Mouse (Mus musculus) hindbrain, embryonic 15.5 days (tissue): ENCODE measurements around the gene Fermt3. TPM values are rescaled to one million over a fixed set of nuclear protein-coding genes. Genes with fewer than 3 reads are reported as not detected.

Experiments used
- ATAC-seq: fragments of 200-750 bp; cut with Nextera tagmentation; 2 replicates; pipeline ENCODE4 v1.8.0; 2017; ENCODE audit warnings: low read depth, moderate number of reproducible peaks, moderate TSS enrichment; ENCODE audit not compliant: low FRiP score
- H3K27ac ChIP-seq: fragments of 300-500 bp; sonication (generic); replicated peaks from 2 replicates; pipeline ENCODE4 v1.5.1; 2015; ENCODE audit warnings: mild to moderate bottlenecking, inconsistent platforms
- H3K27me3 ChIP-seq: fragments of 300-500 bp; sonication (generic); 2 replicates; pipeline ENCODE4 v1.6.1; 2015; ENCODE audit warnings: control low read depth, inconsistent platforms
- H3K36me3 ChIP-seq: fragments of 300-500 bp; sonication (generic); 2 replicates; pipeline ENCODE4 v1.6.1; 2015; ENCODE audit warnings: control low read depth, inconsistent platforms
- H3K4me1 ChIP-seq: fragments of 300-500 bp; sonication (generic); replicated peaks from 2 replicates; pipeline ENCODE4 v1.6.1; 2015; ENCODE audit warnings: control low read depth, inconsistent platforms
- H3K4me2 ChIP-seq: fragments of 300-500 bp; sonication (generic); 2 replicates; pipeline ENCODE4 v1.6.1; 2015; ENCODE audit warnings: moderate library complexity, mild to moderate bottlenecking, inconsistent platforms
- H3K4me3 ChIP-seq: fragments of 300-500 bp; sonication (generic); 2 replicates; pipeline ENCODE4 v1.5.1; 2015; ENCODE audit warnings: mild to moderate bottlenecking, inconsistent platforms
- H3K9ac ChIP-seq: fragments of 300-500 bp; sonication (generic); 2 replicates; pipeline ENCODE4 v1.6.1; 2015; ENCODE audit warnings: inconsistent platforms
- H3K9me3 ChIP-seq: fragments of 300-500 bp; sonication (generic); 2 replicates; pipeline ENCODE4 v1.6.1; 2016; ENCODE audit warnings: control low read depth, inconsistent platforms
- WGBS: fragments of 180-500 bp; shearing (Covaris S2); methylation state at CpG from one replicate; pipeline ENCODE4 v1.1.7; 2015; 5-methylcytosine and 5-hydroxymethylcytosine counted together
- polyA plus RNA-seq: library from polyadenylated mRNA; unstranded; fragments of >200 nt; fragmentation: Nextera tagmentation; extraction: Ambion mirVana; gene quantifications from 2 replicates; pipeline ENCODE4 v1.2.1, GENCODE M21; 2015

Fermt3 gene
- polyA plus RNA-seq: 4.5 and 5.2 TPM in 2 replicates

DNA sequence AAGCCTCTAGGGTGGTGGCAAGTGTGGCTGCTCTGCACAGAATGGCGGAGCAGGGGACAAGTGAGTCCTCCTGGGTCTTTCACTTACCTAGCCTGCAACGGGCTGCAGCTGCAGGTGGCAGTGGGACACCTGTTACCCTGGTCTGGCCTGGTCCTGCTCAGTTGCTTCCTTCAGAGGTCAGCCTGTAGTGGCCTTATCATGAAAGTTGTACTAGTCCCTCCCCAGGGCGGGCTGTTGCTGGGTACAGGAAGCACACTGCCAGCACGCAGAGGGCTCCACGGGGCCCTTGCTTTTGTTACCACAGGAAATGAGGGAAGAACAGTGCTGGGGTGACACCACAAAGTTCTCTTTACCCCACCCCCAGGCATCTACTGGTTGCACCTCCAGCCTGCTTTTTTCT is at the start of gene Fermt3:
Gene Fermt3 (minus strand): TSS at position 279 of the 400 bp plus-strand sequence.
- Histone ChIP-seq H3K4me3 (no peak within 1 kb of the TSS), H3K27me3 (no peaks in the 10 kb centered on the region), H3K9ac (no peak within 1 kb of the TSS), H3K4me1 (no peaks in the 10 kb centered on the region), H3K36me3 (peaks cover 49% of the 10 kb centered on the region), H3K4me2 (no peak within 1 kb of the TSS), H3K9me3 (no peaks in the 10 kb centered on the region), H3K27ac (no peak within 1 kb of the TSS)
- whole genome bisulfite sequencing: 88% methylated on average over 5 of the region's 5 CpGs
- ATAC-seq: no peak

DNA sequence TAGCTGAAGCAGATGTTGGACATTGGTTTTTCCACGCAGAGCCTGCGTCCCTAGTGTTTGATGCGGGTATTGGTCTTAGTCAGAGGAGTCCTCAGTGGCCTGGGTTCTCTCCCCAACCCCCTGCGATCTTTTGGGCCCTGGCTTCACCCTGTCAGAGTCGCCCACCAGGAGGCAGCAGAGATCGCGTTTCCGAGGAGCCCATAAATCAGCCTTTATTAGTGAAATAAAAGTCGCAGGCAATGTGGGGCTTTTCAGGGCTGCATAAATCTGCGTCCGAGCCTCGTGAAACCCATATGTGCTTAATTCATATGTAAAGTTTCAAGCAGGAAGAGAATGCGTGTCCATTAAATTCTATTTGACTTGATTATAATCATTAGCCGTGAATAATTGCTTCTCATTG is 48.9 kb upstream of the Fermt3 start:
- 2% methylated on average over 14 of the region's 14 CpGs for WGBS
- Histone ChIP-seq H3K9me3 (no peaks in the 10 kb centered on the region), H3K27me3 (peaks cover 5% of the 10 kb centered on the region; the same call in 1 of the 2 replicates), H3K4me3 (no peak overlapping the region), H3K4me2 (peak overlapping the region; percentile 38), H3K27ac (no peak overlapping the region), H3K36me3 (no peaks in the 10 kb centered on the region), H3K4me1 (peaks cover 68% of the 10 kb centered on the region), H3K9ac (peak overlapping the region; percentile 7; the same call in 1 of the 2 replicates)
- 0 out of 2 replicates have a peak, but pooled peaks have one; percentile 16 for ATAC-seq

DNA sequence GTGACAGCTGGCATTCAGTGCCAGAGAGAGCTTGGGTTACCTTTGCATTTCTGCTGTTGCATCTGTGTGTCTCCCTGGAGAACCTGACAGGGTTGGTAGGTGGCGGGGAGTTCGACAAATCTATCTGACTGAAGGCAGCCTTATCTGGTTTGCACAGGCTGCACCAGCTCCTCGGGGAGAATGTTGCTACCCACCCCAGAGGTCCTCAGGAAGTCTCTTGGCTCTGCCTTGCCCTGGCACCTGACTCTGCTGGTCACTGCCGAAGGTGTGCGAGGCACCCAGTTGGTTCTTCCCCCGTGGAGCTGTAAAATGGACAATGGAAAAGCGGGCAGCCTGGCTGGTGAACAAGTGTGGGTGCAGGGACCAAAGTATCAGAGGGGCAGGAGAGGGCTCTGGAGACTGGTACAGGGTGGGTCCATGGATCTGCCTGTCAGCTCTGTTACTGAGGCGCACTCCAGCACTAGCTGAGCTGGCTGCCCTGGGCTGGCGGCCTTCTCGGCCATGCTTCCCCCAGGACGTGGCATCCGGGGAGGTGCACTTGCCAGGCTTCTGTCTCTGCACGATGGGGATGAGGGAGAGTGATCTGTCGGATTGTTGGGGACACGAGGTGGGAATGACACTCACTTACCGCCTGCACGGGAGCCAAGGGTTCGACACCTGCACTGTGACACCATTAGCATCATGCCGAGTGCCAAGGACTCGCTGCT is 48.2 kb upstream of the Fermt3 start:
- no peak overlapping the region for H3K4me2 ChIP-seq

DNA sequence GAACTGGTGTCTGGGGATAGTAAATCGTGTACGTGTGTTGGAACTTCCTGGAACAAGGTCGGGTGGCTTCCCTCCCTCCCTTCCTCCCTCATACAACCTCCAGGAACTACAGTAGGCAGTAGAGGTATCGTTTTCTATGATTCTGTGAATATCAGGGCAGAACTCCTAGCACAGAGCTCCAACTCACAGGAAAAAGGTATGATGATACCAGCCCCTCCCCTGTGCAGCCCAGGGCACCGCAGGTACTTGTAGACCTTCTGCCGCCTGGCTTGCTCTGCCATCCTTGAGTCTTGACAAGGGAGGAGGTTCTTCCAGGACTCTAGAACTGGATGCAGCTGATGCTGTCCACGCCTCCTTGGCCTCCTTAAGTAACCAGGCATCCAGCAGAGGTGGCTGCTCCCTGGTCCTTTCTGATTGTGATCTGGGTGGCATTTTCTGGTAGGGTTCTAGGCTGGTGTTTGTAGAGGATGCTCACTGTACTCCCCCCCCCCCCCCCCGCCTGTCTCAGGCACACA is 47.6 kb upstream of the Fermt3 start:
- no peak for ATAC-seq
- Histone ChIP-seq H3K9me3 (no peaks in the 10 kb centered on the region), H3K4me3 (no peak overlapping the region), H3K4me2 (peak overlapping the region; percentile 8; the same call in 1 of the 2 replicates), H3K4me1 (peaks cover 58% of the 10 kb centered on the region), H3K36me3 (no peaks in the 10 kb centered on the region), H3K27ac (no peak overlapping the region), H3K27me3 (peaks cover 5% of the 10 kb centered on the region; the same call in 1 of the 2 replicates), H3K9ac (peak overlapping the region; percentile 14; the same call in 1 of the 2 replicates)
- 45% methylated on average over 7 of the region's 8 CpGs for WGBS

More for the DNA sequence above, 48.2 kb upstream of the Fermt3 start:
- Histone ChIP-seq H3K9ac (peak overlapping the region; percentile 7; the same call in 1 of the 2 replicates), H3K4me1 (peaks cover 64% of the 10 kb centered on the region), H3K36me3 (no peaks in the 10 kb centered on the region), H3K9me3 (no peaks in the 10 kb centered on the region), H3K27me3 (peaks cover 5% of the 10 kb centered on the region; the same call in 1 of the 2 replicates), H3K27ac (no peak overlapping the region), H3K4me3 (no peak overlapping the region)
- 51% methylated on average over 20 of the region's 20 CpGs for WGBS
- no peak for ATAC-seq

DNA sequence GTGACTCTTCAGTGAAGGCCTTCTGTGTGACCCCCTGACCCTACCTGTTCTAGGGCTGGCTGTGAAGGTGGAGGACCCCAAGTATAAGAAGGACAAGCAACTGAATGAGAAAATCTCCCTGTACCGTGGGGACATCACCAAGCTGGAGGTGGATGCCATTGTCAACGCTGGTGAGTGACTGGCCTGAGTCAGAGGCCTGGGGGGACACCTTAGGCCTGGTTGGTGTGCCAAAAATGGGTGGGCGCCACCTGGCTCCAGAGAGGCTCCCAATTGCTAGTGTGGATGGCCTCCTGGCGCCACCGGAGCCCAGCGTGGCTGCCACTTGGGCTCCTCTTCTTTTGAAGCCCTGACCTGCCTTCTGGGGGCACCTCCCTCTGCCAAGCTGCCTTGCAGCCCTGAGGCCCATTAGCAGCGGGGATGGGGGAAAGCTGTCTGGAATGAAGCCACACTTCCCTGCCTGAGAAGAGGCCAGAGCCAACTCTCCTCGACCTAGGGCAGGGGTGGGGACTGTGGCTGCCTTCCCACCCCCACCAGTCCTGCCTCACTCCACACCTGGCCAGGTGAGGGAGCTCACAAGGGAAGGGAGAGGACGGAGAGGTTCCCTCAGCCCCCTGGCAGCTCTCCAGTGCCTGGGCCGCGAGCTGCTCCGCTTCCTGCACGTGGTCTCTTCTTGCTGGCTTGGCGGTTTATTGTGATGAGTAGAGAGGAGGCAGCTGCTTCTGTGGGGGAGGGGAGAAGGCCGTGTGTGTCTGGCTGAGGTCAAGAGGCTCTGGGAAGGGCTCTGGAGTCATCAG is 47.0 kb upstream of the Fermt3 start:
- Histone ChIP-seq H3K27ac (0 out of 2 replicates have a peak overlapping the region, but pooled peaks have one; percentile 40), H3K9me3 (no peaks in the 10 kb centered on the region), H3K36me3 (no peaks in the 10 kb centered on the region), H3K4me2 (peak overlapping the region; percentile 8; the same call in 1 of the 2 replicates), H3K4me3 (no peak overlapping the region), H3K27me3 (peaks cover 3% of the 10 kb centered on the region; the same call in 1 of the 2 replicates), H3K4me1 (peaks cover 58% of the 10 kb centered on the region), H3K9ac (0 out of 2 replicates have a peak overlapping the region, but pooled peaks have one; percentile 14)
- 21% methylated on average over 15 of the region's 15 CpGs for WGBS
- no peak for ATAC-seq

DNA sequence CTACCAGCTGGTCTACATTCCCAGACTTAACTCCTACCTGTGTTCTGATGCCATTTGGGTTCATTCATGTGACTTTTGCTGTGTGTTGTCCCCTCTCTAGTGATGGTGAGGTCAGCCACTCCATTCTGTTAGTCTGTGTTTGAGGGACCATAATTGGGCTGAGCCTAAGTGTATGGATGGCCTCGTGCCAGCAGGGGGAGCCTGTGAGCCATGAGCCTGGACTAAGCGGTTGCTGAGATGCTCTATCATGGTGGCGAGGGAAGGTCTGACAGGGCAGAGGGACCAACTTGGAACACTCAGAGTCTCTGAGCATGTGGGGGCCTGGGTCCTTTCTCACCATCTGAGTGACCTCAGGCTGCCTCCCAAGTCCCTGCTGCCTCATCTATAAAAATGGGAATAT is 45.3 kb upstream of the Fermt3 start:
- ATAC-seq: peak; percentile 63
- H3K27me3 ChIP-seq: no peaks in the 10 kb centered on the region; the same call in 1 of the 2 replicates
- no peak overlapping the region for H3K9ac ChIP-seq
- peaks cover 44% of the 10 kb centered on the region for H3K4me1 ChIP-seq
- H3K4me3 ChIP-seq: no peak overlapping the region
- H3K4me2 ChIP-seq: no peak overlapping the region
- no peaks in the 10 kb centered on the region for H3K36me3 ChIP-seq
- no peaks in the 10 kb centered on the region for H3K9me3 ChIP-seq
- no peak overlapping the region for H3K27ac ChIP-seq
- WGBS: 1% methylated on average over 3 of the region's 3 CpGs

DNA sequence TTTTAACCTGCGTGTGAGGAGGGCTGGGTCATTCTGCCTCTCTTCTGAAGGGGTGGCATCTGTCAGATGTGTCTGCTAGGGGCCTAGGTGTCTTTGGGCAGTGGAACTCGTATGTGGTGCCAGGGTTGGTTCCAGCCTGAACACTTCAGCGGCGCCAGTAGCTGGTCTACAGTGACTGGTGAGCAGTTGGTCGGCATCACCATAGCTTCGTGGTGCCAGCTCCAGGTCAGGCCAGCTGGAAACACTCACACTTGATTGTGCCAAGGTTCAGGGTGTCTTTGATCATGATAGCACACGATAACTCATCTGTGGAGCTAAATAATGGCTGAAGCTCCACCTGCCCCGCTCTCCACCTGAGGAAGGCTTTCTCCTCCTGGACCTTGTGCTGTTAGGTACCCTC is 43.6 kb upstream of the Fermt3 start:
- 90% methylated on average over 8 of the region's 8 CpGs for WGBS
- H3K4me1 ChIP-seq: peaks cover 30% of the 10 kb centered on the region
- no peak for ATAC-seq

DNA sequence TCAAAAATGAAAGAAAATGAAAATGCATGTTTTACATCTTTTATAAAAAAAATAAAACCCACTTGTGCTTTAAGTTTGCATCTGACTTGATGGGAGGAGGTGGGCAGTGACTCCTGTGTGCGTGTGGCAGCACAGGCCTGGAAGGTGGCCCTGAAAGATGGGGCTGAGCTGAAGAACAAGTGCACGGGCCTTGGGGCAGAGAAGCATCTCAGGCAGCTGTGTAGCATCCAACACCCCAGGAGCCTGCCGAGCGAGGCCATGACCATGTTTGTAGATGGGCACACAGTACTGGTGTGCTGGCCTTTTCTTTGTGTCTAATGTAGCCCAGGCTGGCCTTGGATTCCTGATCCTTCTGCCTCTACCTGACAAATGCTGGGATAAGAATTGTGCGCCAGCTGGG is 42.8 kb upstream of the Fermt3 start:
- no peak overlapping the region for H3K9ac ChIP-seq
- no peak for ATAC-seq
- H3K36me3 ChIP-seq: no peaks in the 10 kb centered on the region
- 92% methylated on average over 5 of the region's 5 CpGs for WGBS
- no peak overlapping the region for H3K27ac ChIP-seq
- H3K9me3 ChIP-seq: no peaks in the 10 kb centered on the region
- H3K4me2 ChIP-seq: no peak overlapping the region
- peaks cover 30% of the 10 kb centered on the region for H3K4me1 ChIP-seq
- H3K27me3 ChIP-seq: peaks cover 13% of the 10 kb centered on the region
- no peak overlapping the region for H3K4me3 ChIP-seq

More for the DNA sequence above, 43.6 kb upstream of the Fermt3 start:
- Histone ChIP-seq H3K27ac (no peak overlapping the region), H3K9ac (no peak overlapping the region), H3K4me3 (no peak overlapping the region), H3K4me2 (no peak overlapping the region), H3K9me3 (no peaks in the 10 kb centered on the region), H3K36me3 (no peaks in the 10 kb centered on the region), H3K27me3 (peaks cover 7% of the 10 kb centered on the region; the same call in 1 of the 2 replicates)

DNA sequence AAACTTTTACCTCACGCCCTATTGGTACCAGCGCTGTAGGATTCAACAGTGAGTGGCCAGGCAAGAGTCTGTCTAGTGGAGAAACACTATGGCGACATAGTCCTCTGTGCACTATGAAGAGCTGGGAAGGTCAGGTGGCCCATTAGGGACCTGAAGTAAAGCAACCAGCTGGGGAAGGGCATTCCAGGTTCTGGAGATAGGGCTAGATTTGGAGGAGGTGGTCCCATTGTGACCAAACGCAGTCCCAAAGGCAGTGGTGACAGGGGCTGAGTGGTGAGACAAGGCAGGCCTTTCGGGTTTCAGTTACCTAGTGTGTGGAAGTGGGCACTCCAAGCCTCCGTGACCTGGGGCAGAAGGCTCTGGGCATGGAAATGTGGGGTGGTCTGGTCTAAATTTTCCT is 39.3 kb upstream of the Fermt3 start:
- no peak overlapping the region for H3K4me2 ChIP-seq
- H3K36me3 ChIP-seq: no peaks in the 10 kb centered on the region
- no peak overlapping the region for H3K9ac ChIP-seq
- no peak overlapping the region for H3K27ac ChIP-seq
- H3K9me3 ChIP-seq: no peaks in the 10 kb centered on the region
- H3K27me3 ChIP-seq: peaks cover 24% of the 10 kb centered on the region
- 58% methylated on average over 6 of the region's 6 CpGs for WGBS
- peaks cover 22% of the 10 kb centered on the region for H3K4me1 ChIP-seq
- no peak overlapping the region for H3K4me3 ChIP-seq
- no peak for ATAC-seq

DNA sequence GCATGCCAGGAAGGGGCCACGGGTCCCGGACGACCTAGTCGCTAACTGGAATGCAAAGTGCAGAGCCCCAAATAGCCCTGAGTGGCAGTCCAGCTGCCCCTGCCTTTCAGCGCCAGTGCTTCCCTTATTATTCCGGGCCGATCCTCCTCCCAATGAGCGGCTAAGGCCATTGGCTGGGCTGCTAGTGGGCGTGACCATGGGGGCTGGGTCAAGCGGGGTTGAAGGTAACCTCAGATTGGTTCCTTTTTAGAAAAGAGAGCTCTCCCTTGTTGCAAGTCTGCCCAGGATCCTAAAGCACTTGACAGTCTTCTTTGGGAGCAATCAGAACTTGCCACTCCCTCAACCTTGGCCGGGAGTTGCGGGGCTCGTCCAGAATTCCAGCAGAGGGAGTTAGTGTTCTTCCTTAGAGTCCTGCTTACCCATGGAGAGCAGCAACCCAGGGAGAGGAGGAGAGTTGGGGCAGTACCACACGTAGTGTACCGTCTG is 38.5 kb upstream of the Fermt3 start:
- peak; percentile 57 for ATAC-seq
- Histone ChIP-seq H3K36me3 (no peaks in the 10 kb centered on the region), H3K4me1 (peaks cover 22% of the 10 kb centered on the region), H3K27me3 (peaks cover 24% of the 10 kb centered on the region), H3K4me3 (peak overlapping the region; percentile 63), H3K9ac (0 out of 2 replicates have a peak overlapping the region, but pooled peaks have one; percentile 54), H3K4me2 (peak overlapping the region; percentile 99), H3K27ac (no peak overlapping the region), H3K9me3 (no peaks in the 10 kb centered on the region)
- WGBS: under 1% methylated on average over 15 of the region's 15 CpGs

DNA sequence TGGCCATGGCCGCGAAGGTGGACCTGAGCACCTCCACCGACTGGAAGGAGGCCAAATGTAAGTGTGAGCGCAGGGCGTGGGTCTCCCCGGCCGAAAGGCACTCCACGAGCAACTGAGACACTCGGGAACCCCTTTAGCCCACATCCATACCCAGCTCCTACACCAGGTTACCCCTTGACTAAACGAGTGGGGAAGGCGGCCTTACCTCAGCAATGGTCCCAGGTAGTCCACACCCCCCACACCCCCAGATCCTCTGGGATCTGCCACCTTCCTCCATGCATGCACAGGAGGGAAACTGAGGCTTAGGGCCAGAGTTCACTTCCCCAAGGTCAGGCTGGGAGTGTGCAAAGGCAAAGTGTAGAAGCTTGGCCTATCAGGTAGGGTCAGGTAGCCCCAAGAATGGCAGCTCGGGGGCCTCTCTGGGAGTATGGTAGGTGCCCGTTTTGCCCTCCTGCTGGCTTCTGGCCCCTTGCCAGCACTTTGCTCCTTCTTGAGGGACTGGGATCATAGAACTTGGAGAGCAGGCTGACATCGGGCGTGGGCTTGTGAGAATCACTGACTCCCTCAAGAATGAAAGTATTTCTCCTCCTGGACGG is 38.0 kb upstream of the Fermt3 start:
- H3K27me3 ChIP-seq: peaks cover 24% of the 10 kb centered on the region
- WGBS: 2% methylated on average over 16 of the region's 16 CpGs
- H3K27ac ChIP-seq: no peak overlapping the region
- no peaks in the 10 kb centered on the region for H3K9me3 ChIP-seq
- peak overlapping the region; percentile 54 for H3K9ac ChIP-seq
- ATAC-seq: peak; percentile 46
- H3K4me1 ChIP-seq: peaks cover 22% of the 10 kb centered on the region
- H3K4me2 ChIP-seq: peak overlapping the region; percentile 99
- peak overlapping the region; percentile 63 for H3K4me3 ChIP-seq
- no peaks in the 10 kb centered on the region for H3K36me3 ChIP-seq
